Mouse (Mus musculus) ES-E14 (cell line): ENCODE data around the gene Anks1b. TPM values are rescaled to one million over a fixed set of nuclear protein-coding genes. Genes with fewer than 3 reads are reported as not detected.

Experiments
- DNase-seq: peaks from one replicate; pipeline ENCODE4 v3.0.0-alpha.2; 2013; ENCODE audit warnings: low read depth, low spot score
- H3K27ac ChIP-seq: 2 replicates; pipeline ENCODE4 v1.5.1; 2012; ENCODE audit warnings: low read depth, mild to moderate bottlenecking, low read length, moderate library complexity, mixed read lengths; ENCODE audit not compliant: poor library complexity, insufficient read depth, severe bottlenecking
- H3K36me3 ChIP-seq: 2 replicates; pipeline ENCODE4 v1.6.1; 2012; ENCODE audit warnings: mild to moderate bottlenecking, low read length, moderate library complexity, mixed read lengths; ENCODE audit not compliant: control insufficient read depth, poor library complexity, insufficient read depth, severe bottlenecking
- H3K4me1 ChIP-seq, 2 experiments: fragments of 150-350 bp in 1 of 2; sonication (generic) in 1 of 2; 2 replicates each; pipeline ENCODE4 v1.6.1; 2012; ENCODE audit warnings: low read length in 2 of 2, mild to moderate bottlenecking in 1 of 2, mixed read lengths in 1 of 2; ENCODE audit not compliant: control insufficient read depth in 2 of 2, insufficient read depth in 2 of 2, poor library complexity in 1 of 2
- H3K4me3 ChIP-seq, 2 experiments: fragments of 150-350 bp in 1 of 2; sonication (generic) in 1 of 2; 2 replicates each; pipeline ENCODE4 v1.5.1; 2012; ENCODE audit warnings: low read length in 2 of 2, low read depth in 1 of 2, mild to moderate bottlenecking in 1 of 2, mixed read lengths in 1 of 2; ENCODE audit not compliant: insufficient read depth in 1 of 2, poor library complexity in 1 of 2, severe bottlenecking in 1 of 2
- H3K9ac ChIP-seq: 2 replicates; pipeline ENCODE4 v1.6.1; 2012; ENCODE audit warnings: low read depth, mild to moderate bottlenecking, low read length, mixed read lengths; ENCODE audit not compliant: poor library complexity, insufficient read depth, severe bottlenecking
- H3K9me3 ChIP-seq: fragments of 150-350 bp; sonication (generic); 2 replicates; pipeline ENCODE4 v1.6.1; 2012; ENCODE audit warnings: low read depth, mild to moderate bottlenecking, low read length; ENCODE audit not compliant: control insufficient read depth, insufficient read depth
- CHD2 ChIP-seq: IDR thresholded peaks from 2 replicates; pipeline ENCODE4 v1.6.1; 2014; ENCODE audit warnings: mild to moderate bottlenecking, low read depth, low read length, inconsistent platforms
- HCFC1 ChIP-seq: IDR thresholded peaks from 2 replicates; pipeline ENCODE4 v1.6.1; 2012; ENCODE audit warnings: low read length, inconsistent platforms, borderline replicate concordance; ENCODE audit not compliant: insufficient read depth
- MAFK ChIP-seq: IDR thresholded peaks from 2 replicates; pipeline ENCODE4 v1.6.1; 2014; ENCODE audit warnings: mild to moderate bottlenecking, low read depth, low read length, inconsistent platforms; ENCODE audit not compliant: insufficient read depth
- ZC3H11A ChIP-seq: IDR thresholded peaks from 2 replicates; pipeline ENCODE4 v1.6.1; 2012; ENCODE audit warnings: low read depth, mild to moderate bottlenecking, inconsistent platforms, low read length, borderline replicate concordance
- ZNF384 ChIP-seq: IDR thresholded peaks from 2 replicates; pipeline ENCODE4 v1.6.1; 2012; ENCODE audit warnings: low read depth, low read length, inconsistent platforms
- in situ Hi-C, 2 experiments: fragments of 600-800 bp; cut with MboI; formaldehyde crosslinking; loops; one replicate each; pipeline ENCODE4 v1.15.1; 2025; ENCODE audit warnings: low sequenced_read_pairs in 2 of 2, inconsistent platforms in 1 of 2; ENCODE audit not compliant: unreplicated experiment in 2 of 2
- total RNA-seq: library from RNA; depleted of rRNA; stranded (reverse); fragments of 300-350 nt; gene quantifications from 2 replicates; pipeline ENCODE4 v1.2.3, GENCODE M21; 2012

The Anks1b gene
- total RNA-seq, 1 experiment, result 2.6 TPM

GRCm38 (mm10) chr10:90696687-90697086 lies 823.4 kb downstream of the Anks1b start:
- Histone ChIP-seq H3K4me1 (no peaks in the 10 kb centered on the region), H3K36me3 (no peaks in the 10 kb centered on the region), H3K9me3 (no peaks in the 10 kb centered on the region), H3K4me3 (no peak overlapping the region), H3K27ac (no peak overlapping the region), H3K9ac (no peak overlapping the region)
- no peak for TF ChIP-seq CHD2
- DNase-seq, result no peak
- in situ Hi-C loops, result loop anchor here (10.0 to 25.0 kb wide), 2 partner anchors 609 to 612 kb away; no protein-coding TSS in a partner anchor

- TF ChIP-seq ZC3H11A, result no peak
- no peak for TF ChIP-seq MAFK
- no peak for TF ChIP-seq HCFC1
- no peak for TF ChIP-seq ZNF384
- TF ChIP-seq CHD2, result no peak
- Histone ChIP-seq H3K4me3 (no peak overlapping the region), H3K36me3 (no peaks in the 10 kb centered on the region), H3K9ac (no peak overlapping the region), H3K9me3 (no peaks in the 10 kb centered on the region), H3K4me1 (no peaks in the 10 kb centered on the region), H3K27ac (no peak overlapping the region)
- in situ Hi-C loops, result loop anchor here (10.0 to 25.0 kb wide), 2 partner anchors 610 to 613 kb away; no protein-coding TSS in a partner anchor
- no peak for DNase-seq
These were observed 824.1 kb downstream of the Anks1b start for GRCm38 (mm10) chr10:90697413-90697812.

GRCm38 (mm10) chr10:90699211-90699610 lies 825.9 kb downstream of the Anks1b start:
- no peaks in the 10 kb centered on the region for H3K36me3 ChIP-seq
- no peaks in the 10 kb centered on the region for H3K4me1 ChIP-seq
- DNase-seq, result no peak
- no peak overlapping the region for H3K27ac ChIP-seq
- no peak overlapping the region for H3K4me3 ChIP-seq
- TF ChIP-seq ZC3H11A (no peak), HCFC1 (no peak), CHD2 (no peak), MAFK (no peak), ZNF384 (no peak)
- no peaks in the 10 kb centered on the region for H3K9me3 ChIP-seq
- H3K9ac ChIP-seq, result no peak overlapping the region
- in situ Hi-C loops, result loop anchor here (10.0 to 25.0 kb wide), 2 partner anchors 612 to 614 kb away; no protein-coding TSS in a partner anchor

GRCm38 (mm10) chr10:90704602-90705001 lies 831.3 kb downstream of the Anks1b start:
- TF ChIP-seq ZC3H11A (no peak), HCFC1 (no peak), CHD2 (no peak), MAFK (no peak), ZNF384 (no peak)
- H3K36me3 ChIP-seq, result no peaks in the 10 kb centered on the region
- H3K27ac ChIP-seq, result no peak overlapping the region
- no peak for DNase-seq
- H3K9me3 ChIP-seq, result no peaks in the 10 kb centered on the region
- H3K4me3 ChIP-seq, result no peak overlapping the region
- in situ Hi-C loops, result no loop called here
- no peak overlapping the region for H3K9ac ChIP-seq
- peaks cover 0 to 4% of the 10 kb centered on the region in 2 experiments; a peak in 1 of 4 replicates for H3K4me1 ChIP-seq

GRCm38 (mm10) chr10:90708822-90709601 lies 835.7 kb downstream of the Anks1b start:
- Histone ChIP-seq H3K4me3 (no peak overlapping the region), H3K9ac (no peak overlapping the region), H3K27ac (no peak overlapping the region), H3K36me3 (no peaks in the 10 kb centered on the region), H3K4me1 (peaks cover 4 to 5% of the 10 kb centered on the region in 2 experiments; a peak in 2 of 4 replicates), H3K9me3 (no peaks in the 10 kb centered on the region)
- no peak for DNase-seq
- in situ Hi-C loops, result no loop called here
- TF ChIP-seq ZNF384 (no peak), ZC3H11A (no peak), MAFK (no peak), HCFC1 (no peak), CHD2 (no peak)
